Mouse (Mus musculus) hindbrain, embryonic 10.5 days (tissue): Measurements from ENCODE around the gene Gipr. TPM values are rescaled to one million over a fixed set of nuclear protein-coding genes. Genes with fewer than 3 reads are reported as not detected.
"Not testable (repeated sequence)": the region's sequence is repeated elsewhere in the genome, so short reads cannot be mapped to it uniquely, and the experiment has no call there.

Experiments used
- DNase-seq: peaks from one replicate; pipeline ENCODE4 v3.0.0-alpha.2; 2017; ENCODE audit warnings: low spot score
- H3K27ac ChIP-seq: fragments of 300-500 bp; sonication (generic); 2 replicates; pipeline ENCODE4 v1.5.1; 2016; ENCODE audit warnings: mild to moderate bottlenecking, moderate library complexity
- H3K27me3 ChIP-seq: fragments of 300-500 bp; sonication (generic); 2 replicates; pipeline ENCODE4 v1.6.1; 2016; ENCODE audit warnings: mild to moderate bottlenecking; ENCODE audit not compliant: poor library complexity, insufficient read depth, severe bottlenecking
- H3K36me3 ChIP-seq: fragments of 300-500 bp; sonication (generic); 2 replicates; pipeline ENCODE4 v1.6.1; 2016; ENCODE audit warnings: mild to moderate bottlenecking, moderate library complexity
- H3K4me1 ChIP-seq: fragments of 300-500 bp; sonication (generic); replicated peaks from 2 replicates; pipeline ENCODE4 v1.6.1; 2016; ENCODE audit warnings: mild to moderate bottlenecking
- H3K4me3 ChIP-seq: fragments of 300-500 bp; sonication (generic); 2 replicates; pipeline ENCODE4 v1.5.1; 2016; ENCODE audit warnings: mild to moderate bottlenecking, moderate library complexity
- H3K9me3 ChIP-seq: fragments of 300-500 bp; sonication (generic); 2 replicates; pipeline ENCODE4 v1.6.1; 2016; ENCODE audit warnings: mild to moderate bottlenecking, moderate library complexity
- WGBS: fragments of 180-500 bp; shearing (Covaris S2); methylation state at CpG from one replicate; pipeline ENCODE4 v1.1.7; 2016; 5-methylcytosine and 5-hydroxymethylcytosine counted together
- polyA plus RNA-seq: library from polyadenylated mRNA; unstranded; fragments of >200 nt; fragmentation: Nextera tagmentation; extraction: Ambion mirVana; gene quantifications from 2 replicates; pipeline ENCODE4 v1.2.1, GENCODE M21; 2016

The Gipr gene
- polyA plus RNA-seq, 1 experiment from 2014 or later, result 0.95 TPM

- 7% methylated on average over 30 of the region's 30 CpGs for whole genome bisulfite sequencing
- H3K4me1 ChIP-seq, result peaks cover 26% of the 10 kb centered on the region
- H3K36me3 ChIP-seq, result peaks cover 43% of the 10 kb centered on the region
- peak overlapping the region; percentile 79 for H3K27ac ChIP-seq
- peak; percentile 93 for DNase-seq
- no peaks in the 10 kb centered on the region for H3K9me3 ChIP-seq
- H3K4me3 ChIP-seq, result peak overlapping the region; percentile 37
- H3K27me3 ChIP-seq, result peaks cover 42% of the 10 kb centered on the region
These were observed 8.6 kb downstream of the Gipr start for GRCm38 (mm10) chr7:19157160-19157800.

GRCm38 (mm10) chr7:19155825-19156475 is 10.0 kb downstream of the Gipr start:
- H3K36me3 ChIP-seq, result peaks cover 56% of the 10 kb centered on the region
- no peaks in the 10 kb centered on the region for H3K9me3 ChIP-seq
- no peak overlapping the region for H3K4me3 ChIP-seq
- H3K27me3 ChIP-seq, result peaks cover 33% of the 10 kb centered on the region
- WGBS, result 68% methylated on average over 13 of the region's 13 CpGs
- H3K4me1 ChIP-seq, result peaks cover 29% of the 10 kb centered on the region
- DNase-seq, result no peak
- H3K27ac ChIP-seq, result no peak overlapping the region

- peaks cover 22% of the 10 kb centered on the region for H3K27me3 ChIP-seq
- WGBS, result 86% methylated on average over 8 of the region's 8 CpGs
- DNase-seq, result no peak
- peaks cover 31% of the 10 kb centered on the region for H3K4me1 ChIP-seq
- H3K4me3 ChIP-seq, result no peak overlapping the region
- no peaks in the 10 kb centered on the region for H3K9me3 ChIP-seq
- H3K27ac ChIP-seq, result no peak overlapping the region
- peaks cover 58% of the 10 kb centered on the region for H3K36me3 ChIP-seq
These were observed 11.1 kb downstream of the Gipr start for GRCm38 (mm10) chr7:19154796-19155195.

- H3K27ac ChIP-seq, H3K9me3 ChIP-seq, DNase-seq, H3K27me3 ChIP-seq: not testable (repeated sequence)
- peaks cover 62% of the 10 kb centered on the region for H3K36me3 ChIP-seq
- peaks cover 33% of the 10 kb centered on the region for H3K4me1 ChIP-seq
- 94% methylated on average over 10 of the region's 10 CpGs for WGBS
- H3K4me3 ChIP-seq, result peak overlapping the region; percentile 78
These were observed 14.8 kb downstream of the Gipr start for GRCm38 (mm10) chr7:19151121-19151520.

- peak; percentile 99 for DNase-seq
- peaks cover 53% of the 10 kb centered on the region for H3K36me3 ChIP-seq
- peak within 1 kb of the TSS; percentile 89 for H3K27ac ChIP-seq
- H3K9me3 ChIP-seq, result no peaks in the 10 kb centered on the region
- H3K4me3 ChIP-seq, result peak within 1 kb of the TSS; percentile 78
- no peaks in the 10 kb centered on the region for H3K27me3 ChIP-seq
- WGBS, result under 1% methylated on average over 24 of the region's 24 CpGs
- H3K4me1 ChIP-seq, result peaks cover 33% of the 10 kb centered on the region
These were observed 16.3 kb downstream of the Gipr start, which contains the start of gene Snrpd2 for GRCm38 (mm10) chr7:19149626-19150025. TSS of gene Snrpd2 (plus strand) at chr7:19149722.

GRCm38 (mm10) chr7:19148875-19149541 is 16.9 kb downstream of the Gipr start, which contains the start of gene Qpctl:
TSS of gene Qpctl (minus strand) at chr7:19149291.
- Histone ChIP-seq H3K27me3 (no peaks in the 10 kb centered on the region), H3K27ac (peak within 1 kb of the TSS; percentile 89), H3K4me1 (peaks cover 33% of the 10 kb centered on the region), H3K36me3 (peaks cover 52% of the 10 kb centered on the region), H3K9me3 (no peaks in the 10 kb centered on the region), H3K4me3 (peak within 1 kb of the TSS; percentile 78)
- peak; percentile 98 for DNase-seq
- under 1% methylated on average over 43 of the region's 43 CpGs for WGBS

GRCm38 (mm10) chr7:19148180-19148874 is 17.6 kb downstream of the Gipr start:
- peaks cover 33% of the 10 kb centered on the region for H3K4me1 ChIP-seq
- no peaks in the 10 kb centered on the region for H3K27me3 ChIP-seq
- H3K9me3 ChIP-seq, result no peaks in the 10 kb centered on the region
- no peak for DNase-seq
- H3K27ac ChIP-seq, result peak overlapping the region; percentile 89
- peak overlapping the region; percentile 78 for H3K4me3 ChIP-seq
- H3K36me3 ChIP-seq, result peaks cover 48% of the 10 kb centered on the region
- WGBS, result 17% methylated on average over 20 of the region's 20 CpGs

GRCm38 (mm10) chr7:19147497-19148045 is 18.4 kb downstream of the Gipr start:
- Histone ChIP-seq H3K9me3 (no peaks in the 10 kb centered on the region), H3K27me3 (no peaks in the 10 kb centered on the region), H3K27ac (no peak overlapping the region), H3K36me3 (peaks cover 47% of the 10 kb centered on the region), H3K4me1 (peaks cover 33% of the 10 kb centered on the region), H3K4me3 (no peak overlapping the region)
- WGBS, result 56% methylated on average over 6 of the region's 6 CpGs
- DNase-seq, result no peak

GRCm38 (mm10) chr7:19146793-19147192 is 19.1 kb downstream of the Gipr start:
- Histone ChIP-seq H3K27ac (no peak overlapping the region), H3K9me3 (no peaks in the 10 kb centered on the region), H3K36me3 (peaks cover 47% of the 10 kb centered on the region), H3K27me3 (no peaks in the 10 kb centered on the region), H3K4me1 (peaks cover 33% of the 10 kb centered on the region), H3K4me3 (peak overlapping the region; percentile 14; the same call in 1 of the 2 replicates)
- DNase-seq, result no peak
- 89% methylated on average over 10 of the region's 10 CpGs for WGBS

- 56% methylated on average over 5 of the region's 5 CpGs for WGBS
- DNase-seq, result peak; percentile 40
- H3K9me3 ChIP-seq, result no peaks in the 10 kb centered on the region; the same call in 1 of the 2 replicates
- H3K4me1 ChIP-seq, result no peaks in the 10 kb centered on the region
- no peak overlapping the region for H3K27ac ChIP-seq
- no peak overlapping the region for H3K4me3 ChIP-seq
- H3K27me3 ChIP-seq, result no peaks in the 10 kb centered on the region
- H3K36me3 ChIP-seq, result peaks cover 83% of the 10 kb centered on the region
These were observed 28.5 kb downstream of the Gipr start for GRCm38 (mm10) chr7:19137380-19137779.

- H3K27ac ChIP-seq, result no peak overlapping the region
- no peaks in the 10 kb centered on the region for H3K27me3 ChIP-seq
- peaks cover 77% of the 10 kb centered on the region for H3K36me3 ChIP-seq
- no peaks in the 10 kb centered on the region; the same call in 1 of the 2 replicates for H3K9me3 ChIP-seq
- H3K4me3 ChIP-seq, result no peak overlapping the region
- peaks cover 3% of the 10 kb centered on the region for H3K4me1 ChIP-seq
- 93% methylated on average over 38 of the region's 38 CpGs for WGBS
- no peak for DNase-seq
These were observed 29.1 kb downstream of the Gipr start for GRCm38 (mm10) chr7:19136673-19137334.

- no peaks in the 10 kb centered on the region for H3K27me3 ChIP-seq
- no peaks in the 10 kb centered on the region; the same call in 1 of the 2 replicates for H3K9me3 ChIP-seq
- DNase-seq, result no peak
- peaks cover 73% of the 10 kb centered on the region for H3K36me3 ChIP-seq
- H3K27ac ChIP-seq, result no peak overlapping the region
- no peak overlapping the region for H3K4me3 ChIP-seq
- 94% methylated on average over 13 of the region's 13 CpGs for WGBS
- H3K4me1 ChIP-seq, result peaks cover 9% of the 10 kb centered on the region
These were observed 29.8 kb downstream of the Gipr start for GRCm38 (mm10) chr7:19136168-19136567.
